Comparison of ENCODE assay signal across 25 mouse cellular contexts in the genomic region with DNA sequence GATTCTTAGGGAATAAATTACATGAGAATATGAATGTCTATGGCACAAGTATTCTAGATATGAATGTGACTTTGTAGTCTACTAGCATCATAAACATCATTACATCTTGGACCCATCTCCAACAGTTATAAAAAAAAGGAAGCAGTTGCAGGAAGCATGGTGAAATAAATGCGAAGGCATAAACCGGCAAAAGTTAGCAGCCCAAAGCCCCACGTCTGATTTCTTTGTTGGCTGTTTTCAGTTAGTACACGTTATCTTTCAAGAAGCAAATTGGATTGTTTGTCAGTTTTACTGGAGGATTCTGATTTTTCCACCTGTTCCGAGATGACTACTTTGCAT.
"Had no signal": no experiment of that assay in that cellular context is flagged by ENCODE, and none has a peak within 500 bp of the region (broad histone marks: within the 10 kb centered on the region; RNA-seq: fewer than 3 reads in every experiment).

No protein-coding gene starts in this region.

- H3K4me3 ChIP-seq: heart, embryonic 10.5 days; heart, embryonic 12.5 days; hindbrain, embryonic 10.5 days; hindbrain, embryonic 12.5 days; intestine, embryonic 15.5 days; left cerebral cortex, adult 2 months; limb, embryonic 10.5 days; limb, embryonic 12.5 days; liver, embryonic 13.5 days had no signal

- ATAC-seq: forebrain, postnatal 0 days; hindbrain, embryonic 16.5 days; inflammation-experienced regulatory T-cells, adult 6 months; intestine, embryonic 15.5 days; intestine, postnatal 0 days had no signal

- DNase-seq: forebrain, postnatal 0 days; gastrocnemius, postnatal 10 days; gastrocnemius, postnatal 25 days; heart, adult 11 months; heart, postnatal 10 days; heart, postnatal 4 days; kidney, adult 18-20 months; kidney, adult 8-10 months; kidney, postnatal 10 days; kidney, postnatal 25 days; kidney, postnatal 4 days; liver; liver, embryonic 13.5 days had no signal

- H3K27ac ChIP-seq: heart, embryonic 10.5 days; hindbrain, embryonic 10.5 days; hindbrain, embryonic 12.5 days; hindbrain, embryonic 14.5 days; intestine, embryonic 15.5 days; left cerebral cortex, adult 2 months; limb, embryonic 10.5 days; limb, embryonic 12.5 days; liver, embryonic 13.5 days had no signal
